Mouse (Mus musculus) forebrain, embryonic 14.5 days (tissue): ENCODE results near the gene Hsd11b1. TPM values are rescaled to one million over a fixed set of nuclear protein-coding genes. Genes with fewer than 3 reads are reported as not detected.

Source experiments
- ATAC-seq: fragments of 200-750 bp; cut with Nextera tagmentation; 2 replicates; pipeline ENCODE4 v1.8.0; 2017; ENCODE audit warnings: mild to moderate bottlenecking, moderate library complexity
- DNase-seq: peaks from one replicate; pipeline ENCODE4 v3.0.0-alpha.2; 2015; ENCODE audit warnings: low spot score
- H3K27ac ChIP-seq: fragments of 300-500 bp; sonication (generic); 2 replicates; pipeline ENCODE4 v1.5.1; 2014; ENCODE audit warnings: low read depth, mild to moderate bottlenecking, control low read depth, low read length, moderate library complexity
- H3K27me3 ChIP-seq: fragments of 300-500 bp; sonication (generic); replicated peaks from 2 replicates; pipeline ENCODE4 v1.6.1; 2014; ENCODE audit warnings: low read length, control low read depth, mixed read lengths; ENCODE audit not compliant: control insufficient read depth, insufficient read depth
- H3K36me3 ChIP-seq: fragments of 300-500 bp; sonication (generic); 2 replicates; pipeline ENCODE4 v1.6.1; 2014; ENCODE audit warnings: low read length, control low read depth; ENCODE audit not compliant: control insufficient read depth, insufficient read depth
- H3K4me1 ChIP-seq: fragments of 300-500 bp; sonication (generic); 2 replicates; pipeline ENCODE4 v1.6.1; 2014; ENCODE audit warnings: antibody characterized with exemption, low read length, control low read depth; ENCODE audit not compliant: control insufficient read depth, insufficient read depth
- H3K4me2 ChIP-seq: fragments of 300-500 bp; sonication (generic); 2 replicates; pipeline ENCODE4 v1.6.1; 2014; ENCODE audit warnings: mild to moderate bottlenecking, control low read depth, low read length
- H3K4me3 ChIP-seq: fragments of 300-500 bp; sonication (generic); 2 replicates; pipeline ENCODE4 v1.5.1; 2014; ENCODE audit warnings: low read depth, low read length, control low read depth
- H3K9ac ChIP-seq: fragments of 300-500 bp; sonication (generic); 2 replicates; pipeline ENCODE4 v1.6.1; 2014; ENCODE audit warnings: mild to moderate bottlenecking, low read length, control low read depth, moderate library complexity
- H3K9me3 ChIP-seq: fragments of 300-500 bp; sonication (generic); replicated peaks from 2 replicates; pipeline ENCODE4 v1.6.1; 2016; ENCODE audit warnings: low read length, control low read depth, mixed read lengths; ENCODE audit not compliant: control insufficient read depth
- WGBS: fragments of 180-500 bp; shearing (Covaris S2); extraction: QIAGEN DNeasy Blood & Tissue Kit; methylation state at CpG from one replicate; pipeline ENCODE4 v1.1.7; 2014; 5-methylcytosine and 5-hydroxymethylcytosine counted together
- polyA plus RNA-seq: library from polyadenylated mRNA; unstranded; fragments of >200 nt; fragmentation: Nextera tagmentation; extraction: Ambion mirVana; gene quantifications from 2 replicates; pipeline ENCODE4 v1.2.1, GENCODE M21; 2014

Gene Hsd11b1
- polyA plus RNA-seq, 1 experiment from 2014 or later = 0.47 TPM

DNA sequence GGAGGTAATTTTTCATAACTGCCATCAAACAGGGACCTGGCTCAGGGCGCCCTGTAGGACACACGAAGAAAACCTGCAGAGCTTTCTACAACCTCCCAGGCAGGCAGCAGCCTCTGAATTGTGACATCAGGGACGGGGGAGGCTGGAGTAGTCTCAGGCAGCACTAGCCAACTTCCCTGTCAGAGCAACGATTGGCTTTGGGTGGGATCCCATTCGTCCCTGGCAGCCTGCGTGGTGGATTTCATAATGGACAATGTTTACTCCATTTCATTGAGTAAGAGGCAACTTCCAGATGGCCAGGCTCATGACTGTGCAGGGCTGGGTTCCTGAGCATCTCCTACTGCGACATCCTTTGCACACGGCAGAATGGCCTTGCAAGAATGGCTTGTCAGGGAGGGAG is 21.6 kb downstream of the Hsd11b1 start:
- no peak overlapping the region for H3K9ac ChIP-seq
- no peak overlapping the region for H3K27ac ChIP-seq
- no peaks in the 10 kb centered on the region for H3K9me3 ChIP-seq
- H3K4me1 ChIP-seq = no peaks in the 10 kb centered on the region
- peak; percentile 41 for DNase-seq
- H3K36me3 ChIP-seq = no peaks in the 10 kb centered on the region
- no peak for ATAC-seq
- no peak overlapping the region for H3K4me3 ChIP-seq
- H3K27me3 ChIP-seq = no peaks in the 10 kb centered on the region
- WGBS = 61% methylated on average over 8 of the region's 8 CpGs
- no peak overlapping the region for H3K4me2 ChIP-seq

DNA sequence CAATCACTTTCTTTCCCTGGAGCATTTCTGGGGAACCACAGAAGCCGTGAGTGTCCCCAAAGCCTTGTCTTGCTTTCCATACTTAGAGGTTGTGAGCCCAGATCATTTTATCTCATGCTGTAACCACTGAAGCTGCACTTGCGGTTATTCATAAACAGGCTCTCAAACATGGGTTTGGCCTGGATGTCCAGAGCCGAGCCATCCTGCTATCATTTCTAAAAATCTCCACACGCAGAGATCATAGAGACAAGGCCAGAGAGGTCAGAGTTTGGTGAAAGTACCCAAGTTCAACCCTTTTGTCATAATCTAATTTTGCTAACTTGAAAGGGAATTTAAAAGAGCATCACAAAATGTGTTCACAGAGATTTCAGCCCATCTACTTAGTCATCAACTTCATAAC is 22.4 kb downstream of the Hsd11b1 start:
- WGBS = 89% methylated on average over 4 of the region's 4 CpGs
- DNase-seq = no peak
- ATAC-seq = no peak
- H3K4me2 ChIP-seq = no peak overlapping the region
- H3K9me3 ChIP-seq = no peaks in the 10 kb centered on the region
- no peaks in the 10 kb centered on the region for H3K27me3 ChIP-seq
- no peaks in the 10 kb centered on the region for H3K36me3 ChIP-seq
- no peak overlapping the region for H3K9ac ChIP-seq
- H3K4me3 ChIP-seq = no peak overlapping the region
- H3K4me1 ChIP-seq = no peaks in the 10 kb centered on the region
- no peak overlapping the region for H3K27ac ChIP-seq

- WGBS = 68% methylated on average over 4 of the region's 4 CpGs
- Histone ChIP-seq H3K4me3 (no peak overlapping the region), H3K27me3 (no peaks in the 10 kb centered on the region), H3K9me3 (no peaks in the 10 kb centered on the region), H3K4me2 (no peak overlapping the region), H3K27ac (no peak overlapping the region), H3K36me3 (no peaks in the 10 kb centered on the region), H3K4me1 (no peaks in the 10 kb centered on the region), H3K9ac (no peak overlapping the region)
- no peak for DNase-seq
- no peak for ATAC-seq
Measured at GRCm38 (mm10) chr1:193238426-193238825, 25.4 kb downstream of the Hsd11b1 start.

DNA sequence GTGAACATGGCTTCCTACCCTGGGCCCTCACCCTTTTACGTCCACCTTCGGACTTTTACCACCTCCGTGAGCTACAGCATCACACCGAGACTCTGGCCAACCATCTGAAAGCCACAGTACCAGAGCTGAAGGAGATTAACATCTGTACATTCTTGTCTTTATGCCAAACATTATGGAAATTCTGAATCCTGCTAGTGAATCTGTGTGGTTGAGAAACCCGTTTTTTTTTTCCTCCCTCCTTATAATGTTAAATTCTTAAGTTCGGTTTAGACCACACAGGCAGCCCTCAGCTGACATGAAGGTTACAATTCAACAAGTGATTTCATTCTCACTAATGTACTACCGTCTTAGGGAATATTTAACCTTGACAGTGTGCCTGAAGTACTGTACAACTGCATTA is 28.9 kb downstream of the Hsd11b1 start:
- Histone ChIP-seq H3K9me3 (no peaks in the 10 kb centered on the region), H3K9ac (no peak overlapping the region), H3K36me3 (no peaks in the 10 kb centered on the region), H3K27me3 (no peaks in the 10 kb centered on the region), H3K4me2 (no peak overlapping the region), H3K4me3 (no peak overlapping the region), H3K4me1 (no peaks in the 10 kb centered on the region), H3K27ac (no peak overlapping the region)
- DNase-seq (no peak), ATAC-seq (no peak)
- 89% methylated on average over 7 of the region's 7 CpGs for WGBS

GRCm38 (mm10) chr1:193234130-193234645 is 29.7 kb downstream of the Hsd11b1 start:
- no peak for DNase-seq
- H3K4me3 ChIP-seq = no peak overlapping the region
- WGBS = 97% methylated on average over 2 of the region's 2 CpGs
- no peaks in the 10 kb centered on the region for H3K4me1 ChIP-seq
- no peak overlapping the region for H3K9ac ChIP-seq
- no peaks in the 10 kb centered on the region for H3K9me3 ChIP-seq
- no peak overlapping the region for H3K27ac ChIP-seq
- no peaks in the 10 kb centered on the region for H3K27me3 ChIP-seq
- no peak for ATAC-seq
- H3K36me3 ChIP-seq = no peaks in the 10 kb centered on the region
- no peak overlapping the region for H3K4me2 ChIP-seq

- no peak overlapping the region for H3K4me3 ChIP-seq
- no peak overlapping the region for H3K9ac ChIP-seq
- no peaks in the 10 kb centered on the region for H3K27me3 ChIP-seq
- H3K27ac ChIP-seq = no peak overlapping the region
- no peaks in the 10 kb centered on the region for H3K9me3 ChIP-seq
- DNase-seq = no peak
- no peak overlapping the region for H3K4me2 ChIP-seq
- WGBS = 82% methylated on average over 2 of the region's 2 CpGs
- ATAC-seq = no peak
- H3K4me1 ChIP-seq = no peaks in the 10 kb centered on the region
- H3K36me3 ChIP-seq = no peaks in the 10 kb centered on the region
Measured at GRCm38 (mm10) chr1:193232732-193233131, 31.1 kb downstream of the Hsd11b1 start.

DNA sequence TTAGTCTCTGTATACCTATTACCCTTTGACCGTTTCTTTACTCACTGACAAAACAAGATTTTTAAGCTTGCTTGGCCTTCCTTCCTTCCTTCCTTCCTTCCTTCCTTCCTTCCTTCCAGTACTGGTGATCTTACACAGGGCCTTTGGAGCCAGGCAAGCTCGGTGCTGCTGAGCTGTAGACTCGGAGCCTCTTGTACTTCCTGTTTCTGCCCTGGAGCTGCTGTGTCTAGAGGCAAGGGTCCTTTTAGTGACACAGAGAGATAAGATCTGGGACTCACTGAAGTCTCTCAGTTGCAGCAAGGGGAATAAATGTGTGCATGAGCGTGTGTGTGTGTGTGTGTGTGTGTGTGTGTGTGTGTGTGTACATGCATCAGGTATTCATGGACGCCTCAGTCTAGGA is 32.9 kb downstream of the Hsd11b1 start:
- H3K4me1 ChIP-seq = no peaks in the 10 kb centered on the region
- no peaks in the 10 kb centered on the region for H3K27me3 ChIP-seq
- H3K9me3 ChIP-seq = no peaks in the 10 kb centered on the region
- ATAC-seq (no peak), DNase-seq (no peak)
- H3K4me3 ChIP-seq = no peak overlapping the region
- 91% methylated on average over 5 of the region's 5 CpGs for WGBS
- no peak overlapping the region for H3K4me2 ChIP-seq
- no peaks in the 10 kb centered on the region for H3K36me3 ChIP-seq
- no peak overlapping the region for H3K27ac ChIP-seq
- no peak overlapping the region for H3K9ac ChIP-seq

- Histone ChIP-seq H3K27me3 (no peaks in the 10 kb centered on the region), H3K4me2 (no peak overlapping the region), H3K27ac (no peak overlapping the region), H3K9ac (no peak overlapping the region), H3K4me3 (no peak overlapping the region), H3K36me3 (no peaks in the 10 kb centered on the region), H3K9me3 (no peaks in the 10 kb centered on the region), H3K4me1 (no peaks in the 10 kb centered on the region)
- ATAC-seq (no peak), DNase-seq (no peak)
- 81% methylated on average over 3 of the region's 3 CpGs for WGBS
Measured at GRCm38 (mm10) chr1:193230531-193230930, 33.3 kb downstream of the Hsd11b1 start.

GRCm38 (mm10) chr1:193229570-193229969 is 34.3 kb downstream of the Hsd11b1 start:
- no peak for ATAC-seq
- Histone ChIP-seq H3K4me3 (no peak overlapping the region), H3K9me3 (no peaks in the 10 kb centered on the region), H3K4me2 (no peak overlapping the region), H3K9ac (no peak overlapping the region), H3K4me1 (no peaks in the 10 kb centered on the region), H3K27me3 (no peaks in the 10 kb centered on the region), H3K27ac (no peak overlapping the region), H3K36me3 (no peaks in the 10 kb centered on the region)
- no peak for DNase-seq
- WGBS = 94% methylated on average over 5 of the region's 5 CpGs
